Mouse (Mus musculus) embryonic facial prominence, embryonic 14.5 days (tissue): ENCODE measurements at regions not wholly inside any gene's neighbourhood (a gene's known extent, or its start where the extent isn't known, plus 50 kb on each side); places are given as distances from the start of the nearest gene placed in this dataset.

ENCODE experiments used
- ATAC-seq: fragments of 200-750 bp; cut with Nextera tagmentation; 2 replicates; pipeline ENCODE4 v1.8.0; 2017; ENCODE audit warnings: low read depth, moderate number of reproducible peaks, moderate TSS enrichment
- DNase-seq: peaks from one replicate; pipeline ENCODE4 v3.0.0-alpha.2; 2015; ENCODE audit warnings: low spot score
- H3K27ac ChIP-seq: fragments of 300-500 bp; sonication (generic); replicated peaks from 2 replicates; pipeline ENCODE4 v1.5.1; 2014; ENCODE audit warnings: low read depth, mild to moderate bottlenecking, low read length, moderate library complexity
- H3K27me3 ChIP-seq: fragments of 300-500 bp; sonication (generic); replicated peaks from 2 replicates; pipeline ENCODE4 v1.6.1; 2014; ENCODE audit warnings: low read length; ENCODE audit not compliant: control insufficient read depth, insufficient read depth
- H3K36me3 ChIP-seq: fragments of 300-500 bp; sonication (generic); 2 replicates; pipeline ENCODE4 v1.6.1; 2014; ENCODE audit warnings: low read length, mixed read lengths; ENCODE audit not compliant: control insufficient read depth, insufficient read depth
- H3K4me1 ChIP-seq: fragments of 300-500 bp; sonication (generic); 2 replicates; pipeline ENCODE4 v1.6.1; 2014; ENCODE audit warnings: antibody characterized with exemption, low read length; ENCODE audit not compliant: control insufficient read depth, insufficient read depth
- H3K4me2 ChIP-seq: fragments of 300-500 bp; sonication (generic); 2 replicates; pipeline ENCODE4 v1.6.1; 2014; ENCODE audit warnings: low read depth, mild to moderate bottlenecking, low read length, moderate library complexity, mixed read lengths
- H3K4me3 ChIP-seq: fragments of 300-500 bp; sonication (generic); 2 replicates; pipeline ENCODE4 v1.5.1; 2014; ENCODE audit warnings: low read depth, mild to moderate bottlenecking, low read length
- H3K9ac ChIP-seq: fragments of 300-500 bp; sonication (generic); 2 replicates; pipeline ENCODE4 v1.6.1; 2014; ENCODE audit warnings: low read depth, mild to moderate bottlenecking, low read length, moderate library complexity, mixed read lengths
- H3K9me3 ChIP-seq: fragments of 300-500 bp; sonication (generic); 2 replicates; pipeline ENCODE4 v1.6.1; 2016; ENCODE audit warnings: low read length; ENCODE audit not compliant: control insufficient read depth
- WGBS: fragments of 180-500 bp; shearing (Covaris S2); extraction: QIAGEN DNeasy Blood & Tissue Kit; methylation state at CpG from one replicate; pipeline ENCODE4 v1.1.7; 2014; 5-methylcytosine and 5-hydroxymethylcytosine counted together

DNA sequence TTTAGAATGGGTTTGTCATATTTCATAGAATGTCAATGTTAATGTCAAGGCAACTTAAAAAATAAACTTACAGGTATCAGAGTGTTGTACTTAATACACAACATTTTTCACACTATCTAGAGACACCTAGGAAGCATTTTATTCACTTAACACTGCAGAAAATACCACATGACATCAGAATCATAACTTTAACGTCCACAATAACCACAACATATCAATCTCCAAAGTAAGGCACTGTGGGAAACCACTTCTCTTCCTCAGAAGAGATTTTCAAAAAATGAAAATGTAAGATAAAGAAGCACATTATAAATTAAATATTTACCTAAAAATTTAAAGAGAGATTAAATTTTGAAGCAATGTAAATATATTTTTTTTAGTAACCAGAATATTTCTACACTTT lies 599.3 kb downstream of the Dach1 start:
- no peak overlapping the region for H3K4me3 ChIP-seq
- ATAC-seq = no peak
- no peaks in the 10 kb centered on the region for H3K9me3 ChIP-seq
- 63% methylated on average over 1 of the region's 1 CpGs for WGBS
- H3K27ac ChIP-seq = no peak overlapping the region
- H3K4me1 ChIP-seq = no peaks in the 10 kb centered on the region
- DNase-seq = no peak
- H3K36me3 ChIP-seq = no peaks in the 10 kb centered on the region
- H3K27me3 ChIP-seq = no peaks in the 10 kb centered on the region
- no peak overlapping the region for H3K4me2 ChIP-seq
- no peak overlapping the region for H3K9ac ChIP-seq

DNA sequence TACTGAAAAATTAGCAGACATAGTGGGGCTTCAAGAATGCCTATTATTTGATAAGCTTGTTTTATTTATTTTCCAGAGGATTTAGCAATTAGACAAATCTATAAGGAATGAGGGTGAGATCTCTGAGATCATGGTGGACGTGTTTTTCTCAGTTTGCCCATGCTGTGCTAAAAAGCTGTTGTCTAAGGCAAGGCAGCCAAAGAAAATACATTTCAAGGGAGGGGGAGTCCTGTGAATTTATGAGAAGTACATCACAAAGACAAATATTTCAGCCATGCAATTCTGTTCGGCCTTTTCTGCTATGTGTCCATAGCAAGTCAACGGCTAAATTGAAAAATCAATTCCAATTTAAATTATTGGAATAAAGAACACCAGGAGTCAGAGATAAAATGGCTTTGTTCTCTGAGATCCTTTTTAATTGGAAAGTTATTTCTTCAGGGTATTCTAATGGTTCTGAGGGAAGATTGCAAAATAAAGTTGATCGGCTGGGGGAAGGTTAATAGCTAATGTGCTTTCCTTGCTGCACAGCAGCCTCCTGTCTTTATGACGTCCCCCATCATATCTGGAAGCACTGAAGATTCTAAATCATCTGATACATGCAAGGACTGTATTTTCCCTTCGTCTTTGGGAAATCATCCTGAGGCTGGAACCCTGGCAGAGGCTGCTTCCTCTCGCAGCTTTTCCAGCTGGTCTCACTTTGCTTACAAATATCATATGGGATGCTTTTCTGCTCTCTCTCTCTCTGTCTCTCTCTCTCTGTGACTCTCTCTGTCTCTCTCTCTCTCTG lies 609.3 kb downstream of the Dach1 start:
- H3K27me3 ChIP-seq = no peaks in the 10 kb centered on the region
- H3K9me3 ChIP-seq = no peaks in the 10 kb centered on the region
- no peak for ATAC-seq
- no peak overlapping the region for H3K4me3 ChIP-seq
- WGBS = 30% methylated on average over 7 of the region's 7 CpGs
- H3K4me1 ChIP-seq = no peaks in the 10 kb centered on the region
- no peak overlapping the region for H3K27ac ChIP-seq
- DNase-seq = peak; percentile 27
- H3K9ac ChIP-seq = no peak overlapping the region
- no peaks in the 10 kb centered on the region for H3K36me3 ChIP-seq
- no peak overlapping the region for H3K4me2 ChIP-seq

DNA sequence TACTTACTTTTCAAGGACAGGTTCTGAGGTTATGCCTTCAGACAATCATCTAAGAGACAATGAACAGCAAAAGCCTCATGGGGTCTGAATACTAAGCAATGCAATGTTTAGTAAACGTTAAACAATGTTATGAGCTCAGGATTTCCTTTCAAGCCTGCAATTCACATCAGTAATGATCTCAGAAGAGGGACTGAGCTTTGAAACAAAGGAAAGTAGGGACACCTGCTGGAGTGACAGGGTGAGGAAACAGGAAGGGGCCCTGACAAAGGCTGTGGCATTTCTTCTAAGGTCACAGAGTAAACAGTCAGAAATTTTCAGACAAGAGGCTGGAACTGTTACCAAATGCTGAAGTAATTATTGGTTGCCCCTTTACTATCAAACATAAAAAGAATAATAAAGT lies 610.0 kb downstream of the Dach1 start:
- no peaks in the 10 kb centered on the region for H3K4me1 ChIP-seq
- no peak overlapping the region for H3K9ac ChIP-seq
- ATAC-seq (peak; percentile 53; the same call in 1 of the 2 replicates), DNase-seq (peak; percentile 57)
- H3K36me3 ChIP-seq = no peaks in the 10 kb centered on the region
- H3K4me2 ChIP-seq = no peak overlapping the region
- no peaks in the 10 kb centered on the region for H3K27me3 ChIP-seq
- H3K4me3 ChIP-seq = no peak overlapping the region
- no peak overlapping the region for H3K27ac ChIP-seq
- WGBS = 3% methylated on average over 1 of the region's 1 CpGs
- H3K9me3 ChIP-seq = no peaks in the 10 kb centered on the region

DNA sequence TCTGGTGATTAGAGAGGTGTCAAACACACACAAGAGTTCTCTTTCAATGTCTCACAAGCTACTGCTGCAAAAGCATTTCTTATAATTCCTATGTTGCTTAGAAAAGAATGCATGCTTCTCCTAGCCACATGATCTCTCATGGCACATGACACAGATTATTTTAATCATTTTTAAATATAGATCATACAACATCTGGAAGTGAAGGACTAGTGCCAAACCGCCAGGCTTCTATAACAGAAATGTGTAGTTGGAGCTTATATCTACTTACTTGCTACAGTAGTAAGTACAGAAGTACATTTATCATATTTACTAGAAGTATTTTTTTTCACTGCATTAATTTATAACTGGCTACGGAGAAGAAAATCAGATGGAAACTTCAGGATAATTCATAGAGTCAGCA lies 611.3 kb downstream of the Dach1 start:
- no peaks in the 10 kb centered on the region for H3K9me3 ChIP-seq
- no peaks in the 10 kb centered on the region for H3K36me3 ChIP-seq
- ATAC-seq (no peak), DNase-seq (peak; percentile 42)
- no peak overlapping the region for H3K4me2 ChIP-seq
- H3K27me3 ChIP-seq = no peaks in the 10 kb centered on the region
- H3K27ac ChIP-seq = no peak overlapping the region
- H3K4me3 ChIP-seq = no peak overlapping the region
- no peaks in the 10 kb centered on the region for H3K4me1 ChIP-seq
- WGBS = 53% methylated on average over 2 of the region's 2 CpGs
- H3K9ac ChIP-seq = no peak overlapping the region

DNA sequence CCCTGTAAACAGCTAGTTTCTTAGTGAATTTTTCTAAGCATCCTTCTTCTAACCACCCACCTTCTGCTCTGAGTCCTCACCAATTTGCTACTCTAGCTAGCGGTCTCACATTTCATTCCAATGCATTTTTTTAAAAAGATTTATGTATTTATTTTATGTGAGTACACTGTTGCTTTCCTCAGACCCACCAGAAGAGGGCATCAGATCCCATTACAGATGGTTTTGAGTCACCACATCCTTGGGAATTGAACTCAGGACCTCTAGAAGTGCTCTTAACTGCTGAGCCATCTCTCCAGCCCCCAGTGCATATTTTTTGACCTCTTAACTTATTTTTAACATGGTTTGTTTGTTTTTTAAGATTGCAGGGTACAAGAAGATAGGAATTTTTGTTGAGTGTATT lies 611.7 kb downstream of the Dach1 start:
- H3K27ac ChIP-seq = no peak overlapping the region
- no peak for ATAC-seq
- H3K4me1 ChIP-seq = no peaks in the 10 kb centered on the region
- 82% methylated on average over 1 of the region's 1 CpGs for WGBS
- H3K4me2 ChIP-seq = no peak overlapping the region
- no peaks in the 10 kb centered on the region for H3K9me3 ChIP-seq
- H3K27me3 ChIP-seq = no peaks in the 10 kb centered on the region
- H3K4me3 ChIP-seq = no peak overlapping the region
- no peak for DNase-seq
- H3K9ac ChIP-seq = no peak overlapping the region
- no peaks in the 10 kb centered on the region for H3K36me3 ChIP-seq

DNA sequence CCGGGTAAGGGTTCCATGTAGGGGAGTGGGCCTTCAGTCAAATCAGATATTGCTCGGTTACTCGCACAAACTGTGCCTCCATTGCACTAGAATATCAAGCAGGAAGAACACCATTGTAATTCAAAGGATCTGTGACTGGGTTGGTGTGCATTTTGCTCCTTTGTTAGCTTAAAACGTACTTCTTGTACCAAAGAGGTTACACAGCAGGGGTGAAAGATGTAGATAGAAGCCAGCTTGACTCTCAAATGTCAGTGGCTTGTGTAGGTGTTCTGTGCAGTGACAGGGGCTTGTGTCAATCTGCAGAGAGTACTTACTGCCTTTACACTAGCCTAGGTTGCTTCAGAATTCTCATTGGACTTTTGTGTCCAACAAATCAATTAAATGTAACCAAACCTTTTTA lies 623.3 kb downstream of the Dach1 start:
- DNase-seq (no peak), ATAC-seq (no peak)
- H3K9me3 ChIP-seq = no peaks in the 10 kb centered on the region
- WGBS = 85% methylated on average over 4 of the region's 4 CpGs
- H3K4me2 ChIP-seq = no peak overlapping the region
- no peaks in the 10 kb centered on the region for H3K36me3 ChIP-seq
- H3K4me3 ChIP-seq = no peak overlapping the region
- no peak overlapping the region for H3K9ac ChIP-seq
- H3K27me3 ChIP-seq = no peaks in the 10 kb centered on the region
- H3K27ac ChIP-seq = no peak overlapping the region
- no peaks in the 10 kb centered on the region for H3K4me1 ChIP-seq

DNA sequence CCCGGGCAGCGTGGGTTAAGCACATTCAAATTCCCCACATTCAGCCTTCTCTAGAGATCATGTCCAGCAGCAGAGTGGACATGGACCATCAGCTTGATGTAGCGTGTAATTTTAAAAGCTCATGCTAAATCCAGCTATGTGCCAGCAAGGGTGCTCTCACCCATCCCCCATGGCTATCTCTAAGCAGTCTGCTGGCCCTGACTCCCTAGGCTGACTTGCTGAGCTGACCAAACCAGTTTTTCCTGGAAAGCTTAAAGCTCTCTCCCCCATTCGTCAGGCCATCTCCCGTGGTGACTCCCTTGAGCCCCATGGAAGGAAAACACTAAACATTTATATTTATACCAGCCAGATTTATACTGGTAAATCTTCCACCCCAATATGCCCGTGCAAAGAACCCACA lies 625.3 kb downstream of the Dach1 start:
- no peak overlapping the region for H3K4me3 ChIP-seq
- H3K27me3 ChIP-seq = no peaks in the 10 kb centered on the region
- H3K9ac ChIP-seq = no peak overlapping the region
- DNase-seq (peak; percentile 32), ATAC-seq (peak; percentile 70; the same call in 1 of the 2 replicates)
- no peaks in the 10 kb centered on the region for H3K4me1 ChIP-seq
- no peak overlapping the region for H3K27ac ChIP-seq
- H3K36me3 ChIP-seq = no peaks in the 10 kb centered on the region
- no peaks in the 10 kb centered on the region for H3K9me3 ChIP-seq
- WGBS = 55% methylated on average over 6 of the region's 6 CpGs
- no peak overlapping the region for H3K4me2 ChIP-seq

DNA sequence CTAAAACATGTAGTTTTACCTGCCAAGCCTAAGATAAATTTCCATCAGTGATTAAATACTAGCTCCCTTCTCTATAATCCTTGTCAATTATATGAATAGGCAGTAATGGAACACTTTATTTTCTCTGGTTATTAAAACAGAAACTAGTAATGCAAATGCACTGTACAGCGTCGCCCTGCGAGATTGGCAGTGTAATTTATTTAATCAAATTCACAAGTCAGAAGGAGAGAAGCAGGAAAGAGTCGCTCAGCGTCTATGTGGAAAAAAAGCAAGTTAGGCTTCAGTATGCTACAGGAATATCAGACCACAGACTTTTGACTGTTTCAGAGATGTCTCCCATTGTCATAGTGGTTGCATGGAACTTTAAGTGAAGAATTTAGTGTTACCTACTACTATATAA lies 632.6 kb downstream of the Dach1 start:
- Histone ChIP-seq H3K9me3 (no peaks in the 10 kb centered on the region), H3K4me2 (no peak overlapping the region), H3K27ac (no peak overlapping the region), H3K4me3 (no peak overlapping the region), H3K36me3 (no peaks in the 10 kb centered on the region), H3K4me1 (no peaks in the 10 kb centered on the region), H3K9ac (no peak overlapping the region), H3K27me3 (no peaks in the 10 kb centered on the region)
- no peak for ATAC-seq
- DNase-seq = no peak
- 75% methylated on average over 5 of the region's 5 CpGs for WGBS

DNA sequence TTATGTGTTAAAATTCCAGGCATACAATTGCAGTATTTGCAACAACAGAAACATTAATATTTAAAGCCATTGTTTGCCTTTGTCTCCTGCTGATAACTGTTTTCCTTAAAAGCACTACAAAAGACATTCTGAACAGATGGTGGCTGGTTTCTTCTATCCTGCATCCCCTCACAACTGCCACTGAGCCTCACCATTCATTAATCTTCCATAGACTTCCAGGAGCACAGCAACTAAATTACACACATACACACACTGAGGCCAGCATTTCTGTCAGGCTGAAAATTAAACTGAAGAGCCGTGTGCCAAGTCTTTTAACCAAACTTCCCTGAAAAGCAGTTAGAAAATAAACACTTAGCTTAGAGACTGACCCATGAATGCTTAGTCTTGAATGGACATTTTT lies 658.2 kb downstream of the Dach1 start:
- DNase-seq (peak; percentile 4), ATAC-seq (no peak)
- H3K27ac ChIP-seq = no peak overlapping the region

More for the DNA sequence above, 658.2 kb downstream of the Dach1 start:
- Histone ChIP-seq H3K4me1 (no peaks in the 10 kb centered on the region), H3K27me3 (no peaks in the 10 kb centered on the region), H3K9me3 (no peaks in the 10 kb centered on the region), H3K4me3 (no peak overlapping the region), H3K36me3 (no peaks in the 10 kb centered on the region), H3K4me2 (no peak overlapping the region), H3K9ac (no peak overlapping the region)
- WGBS = 12% methylated on average over 1 of the region's 1 CpGs
